Mouse (Mus musculus): ENCODE measurements around the gene Fxyd4. TPM values are rescaled to one million over a fixed set of nuclear protein-coding genes. Genes with fewer than 3 reads are reported as not detected.
A peak's percentile ranks its signal among the peaks of the same experiment; 100 is the strongest.

Fxyd4 gene
- polyA plus RNA-seq (2017; shearing (Covaris generic)) = 1 to 10 TPM; 2.3 to 7.0 TPM

- ATAC-seq = peak; percentile 41
These were observed at the start of gene Fxyd4 for GRCm38 (mm10) chr6:117937222-117937932. TSS of gene Fxyd4 (minus strand) at chr6:117937692.

GRCm38 (mm10) chr6:117987173-117987572, 49.7 kb upstream of the Fxyd4 start:
- no peak for ATAC-seq

GRCm38 (mm10) chr6:117966729-117967128, 29.2 kb upstream of the Fxyd4 start:
- no peak for ATAC-seq

GRCm38 (mm10) chr6:117963201-117963600, 25.7 kb upstream of the Fxyd4 start:
- ATAC-seq = no peak

- no peak for ATAC-seq
These were observed 19.5 kb upstream of the Fxyd4 start for GRCm38 (mm10) chr6:117956851-117957501.

- no peak for ATAC-seq
These were observed 18.7 kb upstream of the Fxyd4 start for GRCm38 (mm10) chr6:117956161-117956560.

GRCm38 (mm10) chr6:117952330-117952729, 14.8 kb upstream of the Fxyd4 start:
- no peak for ATAC-seq

GRCm38 (mm10) chr6:117943899-117944298, 6.4 kb upstream of the Fxyd4 start:
- no peak for ATAC-seq

GRCm38 (mm10) chr6:117942769-117943168, 5.3 kb upstream of the Fxyd4 start:
- no peak for ATAC-seq

GRCm38 (mm10) chr6:117938951-117939350, 1.5 kb upstream of the Fxyd4 start:
- no peak for ATAC-seq

GRCm38 (mm10) chr6:117935681-117936612, 1.5 kb downstream of the Fxyd4 start:
- ATAC-seq = no peak

GRCm38 (mm10) chr6:117934301-117934700, 3.2 kb downstream of the Fxyd4 start:
- no peak for ATAC-seq

GRCm38 (mm10) chr6:117932325-117933051, 5.0 kb downstream of the Fxyd4 start:
- ATAC-seq = no peak

- no peak for ATAC-seq
These were observed 7.4 kb downstream of the Fxyd4 start for GRCm38 (mm10) chr6:117929945-117930655.

GRCm38 (mm10) chr6:117928746-117929145, 8.7 kb downstream of the Fxyd4 start:
- no peak for ATAC-seq

GRCm38 (mm10) chr6:117927955-117928354, 9.5 kb downstream of the Fxyd4 start:
- ATAC-seq = no peak

- no peak for ATAC-seq
These were observed 10.5 kb downstream of the Fxyd4 start for GRCm38 (mm10) chr6:117926871-117927491.

- no peak for ATAC-seq
These were observed 15.5 kb downstream of the Fxyd4 start for GRCm38 (mm10) chr6:117922041-117922440.

GRCm38 (mm10) chr6:117920659-117921640, 16.5 kb downstream of the Fxyd4 start:
- peak; percentile 21 for ATAC-seq

GRCm38 (mm10) chr6:117918043-117918442, 19.4 kb downstream of the Fxyd4 start:
- no peak for ATAC-seq

All from activated CD4-positive, CD25-positive, alpha-beta regulatory T cell, adult 4 months (primary cell).